Mouse (Mus musculus) intestine, embryonic 16.5 days (tissue): ENCODE data around the gene Grm7. TPM values are rescaled to one million over a fixed set of nuclear protein-coding genes. Genes with fewer than 3 reads are reported as not detected.

ENCODE experiments used
- ATAC-seq: fragments of 200-750 bp; cut with Nextera tagmentation; 2 replicates; pipeline ENCODE4 v1.8.0; 2017; ENCODE audit warnings: moderate TSS enrichment, moderate library complexity
- H3K27ac ChIP-seq: fragments of 300-500 bp; sonication (generic); 2 replicates; pipeline ENCODE4 v1.5.1; 2014; ENCODE audit warnings: mild to moderate bottlenecking, low read length
- H3K27me3 ChIP-seq: fragments of 300-500 bp; sonication (generic); replicated peaks from 2 replicates; pipeline ENCODE4 v1.6.1; 2014; ENCODE audit warnings: low read length, control low read depth, mixed read lengths; ENCODE audit not compliant: control insufficient read depth, insufficient read depth
- H3K36me3 ChIP-seq: fragments of 300-500 bp; sonication (generic); 2 replicates; pipeline ENCODE4 v1.6.1; 2014; ENCODE audit warnings: low read length, control low read depth; ENCODE audit not compliant: control insufficient read depth, insufficient read depth
- H3K4me1 ChIP-seq: fragments of 300-500 bp; sonication (generic); 2 replicates; pipeline ENCODE4 v1.6.1; 2014; ENCODE audit warnings: low read length, control low read depth, mixed read lengths; ENCODE audit not compliant: control insufficient read depth, insufficient read depth
- H3K4me2 ChIP-seq: fragments of 300-500 bp; sonication (generic); 2 replicates; pipeline ENCODE4 v1.6.1; 2014; ENCODE audit warnings: low read depth, low read length, control low read depth
- H3K4me3 ChIP-seq: fragments of 300-500 bp; sonication (generic); 2 replicates; pipeline ENCODE4 v1.5.1; 2014; ENCODE audit warnings: mild to moderate bottlenecking, low read length
- H3K9ac ChIP-seq: fragments of 300-500 bp; sonication (generic); 2 replicates; pipeline ENCODE4 v1.6.1; 2014; ENCODE audit warnings: low read depth, low read length
- H3K9me3 ChIP-seq: fragments of 300-500 bp; sonication (generic); 2 replicates; pipeline ENCODE4 v1.6.1; 2016; ENCODE audit warnings: low read length, control low read depth; ENCODE audit not compliant: control insufficient read depth
- WGBS: fragments of 180-500 bp; shearing (Covaris S2); extraction: QIAGEN DNeasy Blood & Tissue Kit; methylation state at CpG from one replicate; pipeline ENCODE4 v1.1.7; 2014; 5-methylcytosine and 5-hydroxymethylcytosine counted together
- polyA plus RNA-seq: library from polyadenylated mRNA; unstranded; fragments of >200 nt; fragmentation: Nextera tagmentation; extraction: Ambion mirVana; gene quantifications from 2 replicates; pipeline ENCODE4 v1.2.1, GENCODE M21; 2015

Gene Grm7
- polyA plus RNA-seq, 1 experiment from 2014 or later, result 1.0 TPM

DNA sequence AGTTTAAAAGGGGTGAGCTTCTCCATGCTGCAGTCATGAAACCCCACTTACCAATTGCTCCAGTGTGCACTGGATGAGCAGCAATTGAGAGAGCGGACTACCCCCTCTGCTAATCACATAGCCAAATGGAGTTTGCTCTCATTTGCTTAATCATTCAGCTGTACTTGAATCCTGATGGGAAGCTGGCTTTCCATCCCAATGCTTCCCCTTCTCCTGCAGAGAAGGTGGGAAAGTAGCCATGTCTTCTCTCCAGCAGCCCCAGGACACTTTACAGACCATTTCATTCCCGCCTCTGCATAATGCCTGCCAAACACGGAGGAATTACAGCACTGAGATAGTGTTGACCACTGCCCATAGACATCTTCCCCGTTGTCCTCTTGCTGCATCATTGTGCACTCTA, 414.6 kb downstream of the Grm7 start:
- H3K4me3 ChIP-seq, result no peak overlapping the region
- no peak overlapping the region for H3K4me2 ChIP-seq
- no peaks in the 10 kb centered on the region for H3K4me1 ChIP-seq
- 81% methylated on average over 4 of the region's 4 CpGs for WGBS
- no peaks in the 10 kb centered on the region for H3K27me3 ChIP-seq
- no peaks in the 10 kb centered on the region for H3K36me3 ChIP-seq
- no peak for ATAC-seq
- no peak overlapping the region for H3K9ac ChIP-seq
- no peak overlapping the region for H3K27ac ChIP-seq
- no peaks in the 10 kb centered on the region for H3K9me3 ChIP-seq

DNA sequence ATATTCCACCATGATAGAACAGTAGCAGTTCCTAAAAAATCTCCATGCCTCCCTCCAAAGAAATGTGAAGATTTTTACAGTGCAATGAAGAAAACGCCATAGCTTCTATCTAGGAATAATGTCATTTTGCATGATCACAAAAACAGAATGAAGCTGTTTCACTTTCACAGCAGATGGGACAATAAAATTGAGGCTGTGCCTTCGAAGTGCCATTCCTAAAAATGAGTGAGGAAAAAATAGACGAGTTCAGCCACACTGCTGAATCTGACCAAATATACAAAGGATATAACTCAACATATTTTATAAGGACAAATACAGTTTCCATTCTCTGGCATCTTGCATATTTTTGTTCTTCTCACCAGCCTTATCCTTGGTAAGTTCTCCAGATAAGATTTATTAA, 439.2 kb downstream of the Grm7 start:
- Histone ChIP-seq H3K27me3 (no peaks in the 10 kb centered on the region), H3K9me3 (no peaks in the 10 kb centered on the region), H3K4me1 (no peaks in the 10 kb centered on the region), H3K36me3 (no peaks in the 10 kb centered on the region), H3K9ac (no peak overlapping the region), H3K4me3 (no peak overlapping the region), H3K4me2 (no peak overlapping the region), H3K27ac (no peak overlapping the region)
- no peak for ATAC-seq
- 80% methylated on average over 3 of the region's 3 CpGs for WGBS

DNA sequence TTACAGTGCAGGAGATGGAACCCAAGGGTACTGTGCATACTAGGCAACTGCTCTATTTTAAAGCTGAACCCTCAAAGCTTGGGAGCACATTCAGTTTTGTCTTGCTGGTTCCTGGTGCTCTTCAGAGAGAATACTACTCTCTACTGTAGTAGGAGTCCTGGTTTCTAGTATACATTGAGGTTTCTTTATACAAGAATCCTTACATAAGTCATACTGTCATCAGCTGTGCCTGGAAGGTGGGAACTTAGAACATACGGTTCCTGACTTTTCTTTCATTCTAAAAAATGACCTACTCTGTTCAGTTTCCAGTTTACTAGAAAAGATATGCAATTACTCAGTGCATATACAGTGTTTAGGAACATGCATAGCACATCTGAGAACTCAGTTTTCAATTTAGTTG, 449.4 kb downstream of the Grm7 start:
- Histone ChIP-seq H3K27ac (no peak overlapping the region), H3K27me3 (no peaks in the 10 kb centered on the region), H3K9ac (no peak overlapping the region), H3K4me3 (no peak overlapping the region), H3K36me3 (no peaks in the 10 kb centered on the region), H3K4me2 (no peak overlapping the region), H3K4me1 (no peaks in the 10 kb centered on the region), H3K9me3 (no peaks in the 10 kb centered on the region)
- 71% methylated on average over 1 of the region's 1 CpGs for WGBS
- ATAC-seq, result no peak

DNA sequence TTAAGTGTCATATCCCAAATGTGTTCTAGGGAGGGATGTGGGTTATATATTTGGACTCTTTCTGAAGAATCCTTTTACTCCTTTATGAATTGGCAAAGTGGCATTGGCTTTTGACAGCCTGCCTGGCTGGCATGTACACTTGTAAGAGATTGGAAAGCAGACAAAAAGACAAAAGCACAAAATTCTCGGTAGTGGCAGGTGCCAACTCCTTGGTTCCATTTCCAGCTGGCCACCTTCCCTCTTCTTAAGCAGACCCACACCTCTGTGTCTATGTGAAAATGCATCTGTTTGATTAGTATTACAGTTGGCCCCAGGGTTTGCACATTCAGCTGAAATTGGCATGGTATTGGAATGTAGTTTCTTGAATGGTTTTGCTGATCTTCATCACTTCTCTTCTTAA, 460.1 kb downstream of the Grm7 start:
- WGBS, result 78% methylated on average over 1 of the region's 1 CpGs
- Histone ChIP-seq H3K4me3 (no peak overlapping the region), H3K9ac (no peak overlapping the region)

DNA sequence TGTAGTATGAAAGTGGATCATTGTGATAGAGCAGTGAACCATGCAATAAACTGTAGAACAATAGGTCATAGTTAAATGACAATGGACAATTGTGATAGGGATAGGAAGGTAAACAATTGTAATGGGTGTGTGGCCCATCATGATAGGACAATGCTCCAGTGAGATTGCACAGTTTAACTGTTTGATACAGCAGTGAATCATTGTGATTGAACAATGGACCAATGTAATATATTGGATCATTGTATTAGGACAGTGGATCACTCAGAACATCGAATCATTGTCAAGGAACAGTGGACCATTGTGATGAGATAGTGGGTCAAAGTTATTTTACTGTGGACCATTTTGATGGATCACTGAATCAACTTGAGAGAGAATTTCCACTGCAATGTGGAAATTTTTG, 515.7 kb downstream of the Grm7 start:
- Histone ChIP-seq H3K4me1 (no peaks in the 10 kb centered on the region), H3K9me3 (no peaks in the 10 kb centered on the region), H3K4me2 (no peak overlapping the region), H3K9ac (no peak overlapping the region), H3K27ac (no peak overlapping the region), H3K27me3 (no peaks in the 10 kb centered on the region), H3K36me3 (no peaks in the 10 kb centered on the region), H3K4me3 (no peak overlapping the region)
- ATAC-seq, result no peak
- WGBS, result 75% methylated on average over 1 of the region's 1 CpGs

More for the DNA sequence above, 460.1 kb downstream of the Grm7 start:
- H3K27me3 ChIP-seq, result no peaks in the 10 kb centered on the region
- H3K4me2 ChIP-seq, result no peak overlapping the region
- H3K27ac ChIP-seq, result no peak overlapping the region
- no peak for ATAC-seq
- no peaks in the 10 kb centered on the region for H3K36me3 ChIP-seq
- no peaks in the 10 kb centered on the region for H3K9me3 ChIP-seq
- H3K4me1 ChIP-seq, result no peaks in the 10 kb centered on the region

DNA sequence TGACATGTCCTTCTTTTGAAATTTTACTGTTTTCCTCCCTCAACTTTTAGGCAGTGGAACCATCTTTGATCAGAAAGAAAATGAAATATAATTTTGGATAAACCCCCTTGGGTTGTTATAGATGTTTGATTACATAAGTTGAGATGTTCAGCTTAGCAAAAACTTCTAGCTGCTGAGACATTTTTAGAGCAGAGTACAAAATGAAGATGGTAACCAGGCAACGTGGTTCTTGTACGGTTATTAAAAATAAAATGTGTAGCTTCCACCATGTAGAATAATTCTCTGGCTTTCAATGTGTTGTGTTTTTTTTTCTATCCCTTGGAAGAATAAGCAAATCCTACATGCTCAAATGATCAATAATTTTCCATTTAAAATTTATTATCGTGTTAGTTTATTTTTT, 550.0 kb downstream of the Grm7 start:
- Histone ChIP-seq H3K4me3 (no peak overlapping the region), H3K9ac (no peak overlapping the region), H3K4me1 (no peaks in the 10 kb centered on the region), H3K9me3 (no peaks in the 10 kb centered on the region), H3K36me3 (no peaks in the 10 kb centered on the region), H3K27ac (no peak overlapping the region), H3K4me2 (no peak overlapping the region), H3K27me3 (no peaks in the 10 kb centered on the region)
- ATAC-seq, result no peak
- 88% methylated on average over 3 of the region's 3 CpGs for WGBS

DNA sequence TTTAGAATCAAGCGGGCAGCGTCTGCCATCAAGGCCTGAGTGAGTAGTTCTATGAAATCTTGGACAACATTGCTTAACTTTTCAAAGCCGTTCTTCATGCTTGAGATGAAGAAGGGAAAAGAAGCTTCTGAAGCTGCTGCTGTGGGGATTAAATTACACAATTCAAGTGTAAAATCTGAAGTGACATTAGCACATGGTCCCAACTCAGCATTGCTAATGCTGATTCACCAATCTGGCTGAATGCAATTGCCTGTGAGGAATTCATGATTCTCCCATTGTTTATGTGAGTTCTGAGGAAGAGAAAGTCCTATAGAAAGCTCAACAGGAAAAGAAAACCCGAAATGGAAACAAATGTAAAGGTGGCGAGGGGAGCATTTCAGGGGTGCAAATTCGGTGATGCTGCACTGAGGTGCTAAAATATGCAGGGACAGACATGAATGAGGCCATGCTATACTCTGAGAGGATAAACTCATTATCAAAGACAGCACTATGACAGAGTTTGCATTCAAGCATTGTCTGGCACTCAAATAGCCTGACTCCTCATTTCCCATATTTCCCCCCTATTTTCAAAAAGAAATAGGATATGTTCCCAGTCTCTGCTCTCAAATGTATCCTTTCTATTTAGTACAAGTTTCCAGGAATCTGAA, 575.8 kb downstream of the Grm7 start:
- Histone ChIP-seq H3K9ac (no peak overlapping the region), H3K4me3 (no peak overlapping the region), H3K9me3 (no peaks in the 10 kb centered on the region), H3K27me3 (no peaks in the 10 kb centered on the region), H3K4me1 (no peaks in the 10 kb centered on the region), H3K4me2 (no peak overlapping the region), H3K27ac (no peak overlapping the region), H3K36me3 (no peaks in the 10 kb centered on the region)
- ATAC-seq, result no peak
- WGBS, result 77% methylated on average over 6 of the region's 6 CpGs

DNA sequence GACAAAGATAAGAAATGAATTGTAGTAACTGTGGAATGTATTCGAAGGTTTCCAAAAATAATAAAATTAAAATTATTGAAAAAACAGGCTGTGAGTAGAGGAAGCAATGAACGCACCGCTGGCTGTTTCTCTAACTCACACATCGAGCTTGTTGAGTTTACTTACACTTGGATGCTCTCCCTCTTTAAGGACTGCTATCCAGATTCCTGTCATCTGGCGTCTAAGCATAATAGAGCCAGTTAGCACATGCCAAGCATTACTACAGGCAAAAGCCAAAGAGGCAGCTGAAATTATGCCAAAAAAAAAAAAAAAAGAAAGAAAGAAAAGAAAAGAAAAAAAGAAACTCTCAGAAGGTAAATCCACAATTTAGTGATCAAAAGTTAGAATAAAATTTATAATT, 609.8 kb downstream of the Grm7 start:
- no peak for ATAC-seq
- no peaks in the 10 kb centered on the region for H3K36me3 ChIP-seq
- H3K27me3 ChIP-seq, result no peaks in the 10 kb centered on the region
- H3K9me3 ChIP-seq, result no peaks in the 10 kb centered on the region
- H3K4me1 ChIP-seq, result no peaks in the 10 kb centered on the region
- H3K27ac ChIP-seq, result no peak overlapping the region
- no peak overlapping the region for H3K4me3 ChIP-seq
- WGBS, result 77% methylated on average over 5 of the region's 5 CpGs
- H3K9ac ChIP-seq, result no peak overlapping the region
- H3K4me2 ChIP-seq, result no peak overlapping the region

DNA sequence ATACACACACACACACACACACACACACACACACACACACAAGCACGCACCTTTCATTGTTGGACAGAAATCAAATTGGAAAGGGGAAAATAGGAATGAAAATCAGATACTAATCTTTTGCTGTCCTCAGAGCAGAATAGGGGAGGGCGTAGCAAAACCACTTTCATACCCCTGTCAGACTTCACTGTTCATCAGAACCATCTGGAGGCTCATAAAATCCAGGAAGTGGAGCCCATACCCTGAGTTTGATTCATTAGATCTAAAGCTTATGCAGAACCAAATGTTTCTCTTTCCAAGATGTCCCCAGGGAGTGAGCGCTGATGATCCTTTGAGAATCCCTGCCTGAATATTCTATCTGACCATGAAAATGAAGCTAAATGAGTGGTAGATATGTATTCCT, 611.6 kb downstream of the Grm7 start:
- no peak overlapping the region for H3K9ac ChIP-seq
- H3K4me2 ChIP-seq, result no peak overlapping the region
- H3K9me3 ChIP-seq, result no peaks in the 10 kb centered on the region
- H3K27me3 ChIP-seq, result no peaks in the 10 kb centered on the region
- no peaks in the 10 kb centered on the region for H3K4me1 ChIP-seq
- H3K4me3 ChIP-seq, result no peak overlapping the region
- no peak for ATAC-seq
- H3K36me3 ChIP-seq, result no peaks in the 10 kb centered on the region
- H3K27ac ChIP-seq, result no peak overlapping the region
- 85% methylated on average over 3 of the region's 3 CpGs for WGBS

DNA sequence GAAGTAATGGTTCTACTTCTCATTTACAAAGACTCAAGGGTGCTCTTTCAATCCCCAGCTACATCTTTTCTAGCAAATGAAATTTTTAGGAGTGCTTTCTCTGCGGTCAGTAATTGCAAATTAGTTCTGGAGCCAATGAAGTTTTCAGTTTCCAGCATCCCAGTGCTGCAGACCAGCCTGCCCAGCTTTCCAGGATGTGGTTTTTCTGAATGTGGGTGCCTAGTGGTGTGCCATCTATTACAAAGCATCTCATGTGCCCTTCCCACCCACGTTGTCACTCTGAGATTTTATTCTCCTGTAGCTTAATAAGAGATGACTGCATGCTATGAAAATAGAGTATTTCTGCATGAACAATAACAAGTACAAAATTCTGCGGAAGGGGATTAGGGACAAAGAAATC, 612.9 kb downstream of the Grm7 start:
- Histone ChIP-seq H3K27me3 (no peaks in the 10 kb centered on the region), H3K4me1 (no peaks in the 10 kb centered on the region), H3K4me3 (no peak overlapping the region), H3K9ac (no peak overlapping the region), H3K9me3 (no peaks in the 10 kb centered on the region), H3K4me2 (no peak overlapping the region), H3K36me3 (no peaks in the 10 kb centered on the region), H3K27ac (no peak overlapping the region)
- ATAC-seq, result no peak
- WGBS, result 73% methylated on average over 3 of the region's 3 CpGs
